Mouse (Mus musculus) forebrain, embryonic 11.5 days (tissue): Measurements from ENCODE around the gene Apobec2. TPM values are rescaled to one million over a fixed set of nuclear protein-coding genes. Genes with fewer than 3 reads are reported as not detected.
A peak's percentile ranks its signal among the peaks of the same experiment; 100 is the strongest.

Experiments used
- ATAC-seq: fragments of 200-750 bp; cut with Nextera tagmentation; replicated peaks from 2 replicates; pipeline ENCODE4 v1.8.0; 2017; ENCODE audit warnings: moderate TSS enrichment; ENCODE audit not compliant: low FRiP score
- DNase-seq: peaks from one replicate; pipeline ENCODE4 v3.0.0-alpha.2; 2017; ENCODE audit warnings: low spot score
- H3K27ac ChIP-seq: fragments of 300-500 bp; sonication (generic); 2 replicates; pipeline ENCODE4 v1.5.1; 2014; ENCODE audit warnings: low read depth, low read length
- H3K27me3 ChIP-seq: fragments of 300-500 bp; sonication (generic); 2 replicates; pipeline ENCODE4 v1.6.1; 2014; ENCODE audit warnings: mild to moderate bottlenecking, low read length, mixed read lengths; ENCODE audit not compliant: control insufficient read depth, insufficient read depth
- H3K36me3 ChIP-seq: fragments of 300-500 bp; sonication (generic); 2 replicates; pipeline ENCODE4 v1.6.1; 2014; ENCODE audit warnings: mild to moderate bottlenecking, low read length, moderate library complexity, mixed read lengths; ENCODE audit not compliant: control insufficient read depth, insufficient read depth
- H3K4me1 ChIP-seq: fragments of 300-500 bp; sonication (generic); replicated peaks from 2 replicates; pipeline ENCODE4 v1.6.1; 2014; ENCODE audit warnings: low read length, mixed read lengths; ENCODE audit not compliant: control insufficient read depth, insufficient read depth
- H3K4me2 ChIP-seq: fragments of 300-500 bp; sonication (generic); 2 replicates; pipeline ENCODE4 v1.6.1; 2014; ENCODE audit warnings: low read depth, mild to moderate bottlenecking, low read length, moderate library complexity, mixed read lengths; ENCODE audit not compliant: severe bottlenecking
- H3K4me3 ChIP-seq: fragments of 300-500 bp; sonication (generic); 2 replicates; pipeline ENCODE4 v1.5.1; 2014; ENCODE audit warnings: low read depth, low read length
- H3K9ac ChIP-seq: fragments of 300-500 bp; sonication (generic); 2 replicates; pipeline ENCODE4 v1.6.1; 2014; ENCODE audit warnings: low read length
- H3K9me3 ChIP-seq: fragments of 300-500 bp; sonication (generic); 2 replicates; pipeline ENCODE4 v1.6.1; 2016; ENCODE audit warnings: low read length, mixed read lengths; ENCODE audit not compliant: control insufficient read depth
- WGBS: fragments of 180-500 bp; shearing (Covaris S2); extraction: QIAGEN DNeasy Blood & Tissue Kit; methylation state at CpG from one replicate; pipeline ENCODE4 v1.1.7; 2014; 5-methylcytosine and 5-hydroxymethylcytosine counted together
- polyA plus RNA-seq: library from polyadenylated mRNA; unstranded; fragments of >200 nt; fragmentation: Nextera tagmentation; extraction: Ambion mirVana; gene quantifications from 2 replicates; pipeline ENCODE4 v1.2.1, GENCODE M21; 2014

The Apobec2 gene
- polyA plus RNA-seq, 1 experiment from 2014 or later, result 0.56 TPM

GRCm38 (mm10) chr17:48408526-48409291 is 24.0 kb downstream of the Apobec2 start:
- peak overlapping the region; percentile 77 for H3K4me2 ChIP-seq
- peak; percentile 37 for ATAC-seq
- no peaks in the 10 kb centered on the region for H3K36me3 ChIP-seq
- H3K27ac ChIP-seq, result peak overlapping the region; percentile 100
- peak overlapping the region; percentile 100 for H3K9ac ChIP-seq
- H3K27me3 ChIP-seq, result no peaks in the 10 kb centered on the region
- H3K9me3 ChIP-seq, result no peaks in the 10 kb centered on the region
- peak overlapping the region; percentile 84 for H3K4me3 ChIP-seq
- H3K4me1 ChIP-seq, result peaks cover 5% of the 10 kb centered on the region; the same call in 1 of the 2 replicates
- DNase-seq, result peak; percentile 85
- under 1% methylated on average over 39 of the region's 47 CpGs for WGBS

- H3K4me1 ChIP-seq, result peaks cover 5% of the 10 kb centered on the region; the same call in 1 of the 2 replicates
- 15% methylated on average over 8 of the region's 8 CpGs for WGBS
- H3K4me2 ChIP-seq, result peak overlapping the region; percentile 77
- H3K36me3 ChIP-seq, result no peaks in the 10 kb centered on the region
- H3K9me3 ChIP-seq, result no peaks in the 10 kb centered on the region
- peak overlapping the region; percentile 100 for H3K9ac ChIP-seq
- DNase-seq, result no peak
- no peaks in the 10 kb centered on the region for H3K27me3 ChIP-seq
- peak overlapping the region; percentile 100 for H3K27ac ChIP-seq
- ATAC-seq, result no peak
- H3K4me3 ChIP-seq, result peak overlapping the region; percentile 84
Observed at GRCm38 (mm10) chr17:48407910-48408525, 24.7 kb downstream of the Apobec2 start.

GRCm38 (mm10) chr17:48407154-48407553 is 25.6 kb downstream of the Apobec2 start:
- H3K4me1 ChIP-seq, result peaks cover 5% of the 10 kb centered on the region; the same call in 1 of the 2 replicates
- peak overlapping the region; percentile 77; the same call in 1 of the 2 replicates for H3K4me2 ChIP-seq
- WGBS, result 94% methylated on average over 4 of the region's 4 CpGs
- no peaks in the 10 kb centered on the region for H3K27me3 ChIP-seq
- H3K9me3 ChIP-seq, result no peaks in the 10 kb centered on the region
- H3K4me3 ChIP-seq, result no peak overlapping the region
- no peaks in the 10 kb centered on the region for H3K36me3 ChIP-seq
- DNase-seq, result no peak
- H3K9ac ChIP-seq, result peak overlapping the region; percentile 100; the same call in 1 of the 2 replicates
- ATAC-seq, result no peak
- no peak overlapping the region for H3K27ac ChIP-seq

GRCm38 (mm10) chr17:48404706-48405105 is 28.0 kb downstream of the Apobec2 start:
- Histone ChIP-seq H3K9ac (no peak overlapping the region), H3K36me3 (no peaks in the 10 kb centered on the region), H3K4me2 (no peak overlapping the region), H3K4me3 (no peak overlapping the region), H3K4me1 (peaks cover 5% of the 10 kb centered on the region; the same call in 1 of the 2 replicates), H3K9me3 (no peaks in the 10 kb centered on the region), H3K27ac (no peak overlapping the region), H3K27me3 (no peaks in the 10 kb centered on the region)
- DNase-seq (no peak), ATAC-seq (no peak)
- 76% methylated on average over 1 of the region's 1 CpGs for WGBS

GRCm38 (mm10) chr17:48403848-48404247 is 28.9 kb downstream of the Apobec2 start:
- peaks cover 5% of the 10 kb centered on the region; the same call in 1 of the 2 replicates for H3K4me1 ChIP-seq
- H3K4me3 ChIP-seq, result no peak overlapping the region
- no peaks in the 10 kb centered on the region; the same call in 1 of the 2 replicates for H3K36me3 ChIP-seq
- H3K9ac ChIP-seq, result no peak overlapping the region
- 96% methylated on average over 2 of the region's 2 CpGs for WGBS
- DNase-seq, result no peak
- no peaks in the 10 kb centered on the region for H3K9me3 ChIP-seq
- H3K27me3 ChIP-seq, result no peaks in the 10 kb centered on the region
- no peak overlapping the region for H3K27ac ChIP-seq
- ATAC-seq, result no peak
- H3K4me2 ChIP-seq, result no peak overlapping the region

- Histone ChIP-seq H3K9me3 (no peaks in the 10 kb centered on the region), H3K4me3 (no peak overlapping the region), H3K27me3 (no peaks in the 10 kb centered on the region), H3K4me1 (peaks cover 2% of the 10 kb centered on the region; the same call in 1 of the 2 replicates), H3K36me3 (no peaks in the 10 kb centered on the region; the same call in 1 of the 2 replicates), H3K27ac (no peak overlapping the region), H3K9ac (no peak overlapping the region), H3K4me2 (no peak overlapping the region)
- ATAC-seq (no peak), DNase-seq (no peak)
- 96% methylated on average over 3 of the region's 3 CpGs for WGBS
Observed at GRCm38 (mm10) chr17:48402751-48403150, 30.0 kb downstream of the Apobec2 start.

GRCm38 (mm10) chr17:48401710-48402109 is 31.0 kb downstream of the Apobec2 start:
- Histone ChIP-seq H3K36me3 (no peaks in the 10 kb centered on the region; the same call in 1 of the 2 replicates), H3K4me3 (no peak overlapping the region), H3K4me1 (no peaks in the 10 kb centered on the region), H3K27me3 (no peaks in the 10 kb centered on the region), H3K9ac (no peak overlapping the region), H3K9me3 (no peaks in the 10 kb centered on the region), H3K27ac (no peak overlapping the region), H3K4me2 (no peak overlapping the region)
- no peak for DNase-seq
- no peak for ATAC-seq
- 86% methylated on average over 4 of the region's 4 CpGs for WGBS

- H3K9ac ChIP-seq, result no peak overlapping the region
- H3K36me3 ChIP-seq, result peaks cover 34% of the 10 kb centered on the region
- no peak overlapping the region for H3K4me3 ChIP-seq
- DNase-seq (no peak), ATAC-seq (no peak)
- H3K9me3 ChIP-seq, result no peaks in the 10 kb centered on the region
- H3K4me2 ChIP-seq, result no peak overlapping the region
- WGBS, result 97% methylated on average over 3 of the region's 3 CpGs
- H3K4me1 ChIP-seq, result no peaks in the 10 kb centered on the region
- no peak overlapping the region for H3K27ac ChIP-seq
- no peaks in the 10 kb centered on the region for H3K27me3 ChIP-seq
Observed at GRCm38 (mm10) chr17:48392616-48393015, 40.1 kb downstream of the Apobec2 start.
